Mouse (Mus musculus) MEL (cell line): ENCODE data around the gene Drg2.

Experiments
- CTCF ChIP-seq, 3 experiments: IDR thresholded peaks in 2 of 3; conservative IDR thresholded peaks in 1 of 3; 2 replicates each; pipeline ENCODE4 v1.5.1; 2011 to 2012; ENCODE audit warnings: low read length in 3 of 3, low read depth in 2 of 3, mild to moderate bottlenecking in 2 of 3, improper control_type of control experiment in 1 of 3, inconsistent platforms in 1 of 3, mixed read lengths in 1 of 3, moderate library complexity in 1 of 3; ENCODE audit not compliant: control insufficient read depth in 1 of 3, insufficient read depth in 1 of 3, poor library complexity in 1 of 3, severe bottlenecking in 1 of 3
- EP300 ChIP-seq, 2 experiments: IDR thresholded peaks; 2 replicates each; pipeline ENCODE4 v1.6.1; 2011; ENCODE audit warnings: improper control_type of control experiment in 2 of 2, low read length in 2 of 2, low read depth in 1 of 2, mild to moderate bottlenecking in 1 of 2
- HCFC1 ChIP-seq: IDR thresholded peaks from 2 replicates; pipeline ENCODE4 v1.6.1; 2012; ENCODE audit warnings: low read depth, mild to moderate bottlenecking, inconsistent platforms, low read length, improper control_type of control experiment, moderate library complexity
- MAFK ChIP-seq: IDR thresholded peaks from 2 replicates; pipeline ENCODE4 v1.6.1; 2011; ENCODE audit warnings: low read depth, mild to moderate bottlenecking, low read length, improper control_type of control experiment, borderline replicate concordance
- MXI1 ChIP-seq: IDR thresholded peaks from 2 replicates; pipeline ENCODE4 v1.6.1; 2011; ENCODE audit warnings: mild to moderate bottlenecking, low read depth, low read length, improper control_type of control experiment
- MYB ChIP-seq: IDR thresholded peaks from 2 replicates; pipeline ENCODE4 v1.6.1; 2011; ENCODE audit warnings: mild to moderate bottlenecking, low read depth, low read length, improper control_type of control experiment
- POLR2A ChIP-seq, 2 experiments: IDR thresholded peaks; 2 replicates each; pipeline ENCODE4 v1.6.1; 2011 to 2012; ENCODE audit warnings: low read length in 2 of 2, mild to moderate bottlenecking in 2 of 2, control low read depth in 1 of 2, improper control_type of control experiment in 1 of 2, low read depth in 1 of 2, moderate library complexity in 1 of 2; ENCODE audit not compliant: control insufficient read depth in 1 of 2, insufficient read depth in 1 of 2, poor library complexity in 1 of 2
- POLR2AphosphoS2 ChIP-seq: IDR thresholded peaks from 2 replicates; pipeline ENCODE4 v1.6.1; 2011; ENCODE audit warnings: low read length, improper control_type of control experiment
- SMC3 ChIP-seq: IDR thresholded peaks from 2 replicates; pipeline ENCODE4 v1.6.1; 2011; ENCODE audit warnings: low read depth, low read length, improper control_type of control experiment
- UBTF ChIP-seq: IDR thresholded peaks from 2 replicates; pipeline ENCODE4 v1.6.1; 2012; ENCODE audit warnings: low read depth, mild to moderate bottlenecking, inconsistent platforms, low read length, improper control_type of control experiment, moderate library complexity, borderline replicate concordance; ENCODE audit not compliant: insufficient read depth
- ZC3H11A ChIP-seq: IDR thresholded peaks from 2 replicates; pipeline ENCODE4 v1.6.1; 2012; ENCODE audit warnings: low read depth, mild to moderate bottlenecking, inconsistent platforms, low read length, improper control_type of control experiment

DNA sequence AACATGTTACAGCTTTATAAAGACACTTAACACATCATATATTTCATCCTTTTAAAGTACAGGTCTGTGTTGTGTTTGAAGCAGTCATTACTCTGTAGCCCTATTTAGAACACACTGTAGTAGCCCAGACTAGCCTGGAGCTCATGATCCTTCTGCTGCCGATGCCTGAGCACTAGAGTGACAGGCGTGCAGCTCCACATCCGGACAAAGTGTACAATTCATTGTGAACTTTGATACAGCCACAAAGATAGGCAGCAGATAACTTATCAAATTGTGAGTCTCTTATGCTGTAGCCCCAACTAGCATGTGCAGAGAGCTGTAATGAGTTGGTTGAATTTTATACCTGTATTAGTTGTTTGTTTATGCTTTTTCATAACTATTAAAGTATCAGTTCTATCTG lies 26.8 kb upstream of the Drg2 start:
- TF ChIP-seq HCFC1 = no peak
- TF ChIP-seq MYB = no peak
- no peak for TF ChIP-seq SMC3
- TF ChIP-seq CTCF (IDR thresholded peaks at IDR 0.05 in 2 of 3, conservative IDR thresholded peaks at IDR 0.05 in 1 of 3; ENCODE audit: control insufficient read depth in 1 of 3, insufficient read depth in 1 of 3, low read depth in 2 of 3, low read length in 3 of 3, poor library complexity in 1 of 3, severe bottlenecking in 1 of 3) = no peak
- no peak for TF ChIP-seq ZC3H11A
- TF ChIP-seq MXI1 = no peak
- no peak for TF ChIP-seq EP300 (IDR thresholded peaks at IDR 0.05; ENCODE audit: low read depth in 1 of 2, low read length in 2 of 2)
- TF ChIP-seq POLR2A (IDR thresholded peaks at IDR 0.05; ENCODE audit: control insufficient read depth in 1 of 2, insufficient read depth in 1 of 2, low read depth in 1 of 2, low read length in 2 of 2, poor library complexity in 1 of 2) = no peak
- no peak for TF ChIP-seq UBTF
- no peak for TF ChIP-seq MAFK
- no peak for TF ChIP-seq POLR2AphosphoS2
